Mouse (Mus musculus) heart, postnatal 14 days (tissue): ENCODE data around the gene Orai1. TPM values are rescaled to one million over a fixed set of nuclear protein-coding genes. Genes with fewer than 3 reads are reported as not detected.

ENCODE experiments used
- DNase-seq, 2 experiments: peaks; one replicate each; pipeline ENCODE4 v3.0.0; 2021 to 2022
- intact Hi-C: fragments of 180-260 bp; cut with DNase I; formaldehyde crosslinking; loops from one replicate; pipeline ENCODE4 v1.15.1; 2025
- total RNA-seq, 2 experiments: library from RNA; stranded (reverse); gene quantifications; 2 replicates each; pipeline ENCODE4 v1.2.3; 2021

Orai1 gene
- total RNA-seq, 2 experiments from 2014 or later, result 17.2 to 19.5 TPM

DNA sequence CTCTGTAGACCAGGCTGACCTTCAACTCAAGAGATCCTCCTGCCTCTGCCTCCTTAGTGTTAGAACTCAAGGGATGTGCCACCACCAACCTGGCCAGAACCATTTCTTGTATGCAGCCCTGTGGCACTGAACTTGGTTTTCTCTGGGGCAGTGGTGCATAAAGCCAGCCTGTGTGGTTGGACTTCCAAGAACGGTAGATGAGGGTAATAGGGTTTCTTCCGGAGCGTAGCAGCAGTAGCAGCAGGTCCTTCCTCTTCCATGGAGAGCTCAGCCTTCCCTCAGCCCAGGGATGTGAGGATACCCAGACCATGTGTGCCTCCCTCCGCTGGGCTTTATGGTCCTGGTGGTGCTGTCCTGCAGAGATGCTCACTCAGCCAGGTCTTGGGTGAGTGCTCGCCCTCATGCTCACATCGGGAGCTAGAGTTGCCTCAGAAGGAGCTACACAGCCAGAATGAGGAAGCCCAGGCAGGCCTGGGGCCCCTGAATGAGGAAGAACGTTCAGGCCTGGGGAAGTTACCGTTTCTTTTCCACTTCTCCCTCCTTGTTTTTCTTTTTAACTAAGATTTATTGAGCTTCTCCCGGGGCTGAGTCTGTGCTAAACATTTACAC lies 10.2 kb downstream of the Orai1 start:
- DNase-seq, result no peak

DNA sequence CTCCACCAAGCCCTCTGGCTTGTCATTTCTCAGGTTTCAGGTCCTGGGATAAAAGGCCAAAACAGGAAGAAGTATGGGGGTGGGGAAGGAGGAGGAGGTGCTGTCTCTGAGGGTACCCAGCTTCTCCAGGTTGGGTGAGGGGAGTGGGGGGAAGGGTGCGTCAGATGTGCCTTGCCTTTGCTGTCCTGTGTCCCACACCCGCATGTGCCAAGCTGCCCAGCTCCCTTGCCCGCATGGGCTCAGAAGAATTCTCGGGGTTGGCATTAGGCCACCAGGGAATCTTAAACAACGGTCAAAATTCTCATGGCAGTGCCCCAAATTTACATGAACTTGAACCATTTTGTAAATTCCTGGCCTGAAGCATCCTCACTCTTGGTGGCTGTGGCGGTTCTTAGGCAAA lies 11.5 kb downstream of the Orai1 start:
- intact Hi-C loops, result no loop called here
- DNase-seq, result no peak

More for the DNA sequence above, 10.2 kb downstream of the Orai1 start:
- intact Hi-C loops, result no loop called here

DNA sequence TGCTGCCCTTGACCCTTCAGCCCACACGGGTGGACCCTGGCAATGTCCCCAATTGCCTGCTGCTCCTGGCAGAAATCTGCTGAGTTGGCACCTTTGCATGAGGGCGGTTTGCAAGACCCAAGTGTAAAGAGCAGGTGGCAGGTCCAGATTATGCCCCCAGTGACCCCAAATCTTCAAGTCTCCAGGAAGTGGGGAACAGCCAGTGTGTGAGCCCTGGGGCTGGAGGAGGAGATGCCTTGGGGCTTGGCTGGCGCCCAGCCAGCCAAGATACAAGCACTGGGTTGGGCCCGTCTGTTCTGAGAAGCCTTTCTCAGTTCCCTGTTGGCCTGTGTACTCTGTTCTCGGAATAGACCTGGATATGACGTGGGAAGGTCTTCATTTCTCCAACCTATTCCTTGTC lies 12.6 kb downstream of the Orai1 start:
- peak in 1 of 2 experiments; percentile 30 for DNase-seq
- intact Hi-C loops, result no loop called here

DNA sequence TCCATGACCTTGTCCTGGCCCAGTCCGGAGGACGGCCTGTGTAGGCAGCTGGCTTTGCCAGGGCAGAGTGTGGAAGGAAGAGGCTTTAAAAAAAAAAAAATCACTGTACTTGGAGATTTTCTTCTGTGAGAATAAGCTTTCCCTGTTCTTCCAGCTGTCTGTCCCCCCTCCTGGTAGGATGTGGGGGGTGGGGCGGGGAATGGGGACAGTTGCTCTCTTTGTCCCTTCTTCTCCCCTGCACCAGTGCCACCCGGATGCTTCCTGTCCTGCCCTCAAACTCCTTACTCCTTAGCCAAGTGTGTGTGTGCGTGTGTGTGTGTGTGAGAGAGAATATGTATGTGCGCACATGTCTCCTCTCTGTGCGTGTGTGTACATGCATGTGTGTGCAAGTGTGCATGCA lies 14.9 kb downstream of the Orai1 start:
- no peak for DNase-seq
- intact Hi-C loops, result no loop called here

DNA sequence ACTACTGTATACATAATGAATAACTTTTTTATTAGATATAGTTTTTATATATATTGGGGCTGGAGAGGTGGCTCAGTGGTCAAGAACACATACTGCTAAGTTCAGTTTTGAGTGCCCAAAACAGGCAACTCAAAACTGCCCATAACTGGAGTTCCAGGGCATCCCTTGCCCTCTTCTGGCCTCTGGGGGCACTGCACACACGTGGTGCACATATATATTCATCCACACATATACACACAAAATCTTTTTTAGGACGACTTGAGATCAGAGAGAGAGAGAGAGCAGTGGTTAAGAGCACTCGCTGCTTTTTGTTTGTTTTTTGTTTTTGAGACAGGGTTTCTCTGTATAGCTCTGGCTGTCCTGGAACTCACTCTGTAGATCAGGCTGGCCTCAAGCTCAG lies 16.4 kb downstream of the Orai1 start:
- no peak for DNase-seq
- intact Hi-C loops, result no loop called here

DNA sequence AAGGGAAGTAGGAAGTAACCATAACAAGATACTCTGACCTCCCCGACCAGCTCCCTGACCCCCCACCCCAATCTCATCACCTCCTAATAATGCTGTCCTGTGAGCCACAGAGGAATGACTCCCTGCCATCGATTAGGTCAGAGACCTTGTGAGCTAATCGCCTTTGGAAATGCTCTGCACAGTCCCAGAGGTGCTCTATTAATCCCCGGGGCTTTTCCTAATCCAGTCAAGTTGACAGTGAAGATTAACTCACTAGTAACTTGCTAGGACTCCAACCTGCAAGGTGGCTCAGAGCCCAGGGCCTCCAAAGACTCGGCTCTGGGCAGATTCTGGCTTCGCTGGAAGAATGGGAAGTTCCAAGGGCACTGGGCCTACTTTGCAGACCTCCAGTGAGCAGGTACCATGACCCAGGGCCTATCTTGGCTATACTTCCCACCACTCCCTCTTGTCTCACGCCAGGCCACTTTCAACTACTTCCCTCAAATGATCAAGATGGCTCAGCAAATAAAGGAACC lies 18.8 kb downstream of the Orai1 start:
- DNase-seq, result no peak
- intact Hi-C loops, result no loop called here

DNA sequence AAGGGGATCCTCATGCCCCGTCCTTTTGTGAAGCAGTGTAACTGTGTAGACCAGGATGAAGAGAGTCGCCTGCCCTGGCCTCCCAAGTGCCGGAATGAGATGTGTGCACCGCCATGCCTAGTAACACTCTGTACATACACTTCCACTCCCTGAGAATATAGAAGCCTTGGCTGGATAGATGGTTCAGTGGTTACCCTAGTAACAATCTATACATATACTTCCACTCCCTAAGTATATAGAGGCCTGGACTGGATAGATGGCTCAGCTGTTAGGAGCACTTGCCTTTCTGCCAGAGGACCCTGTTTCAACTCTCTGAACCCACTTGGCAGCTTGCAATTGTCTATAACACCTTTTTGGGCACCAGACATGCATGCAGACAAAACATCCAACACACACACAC lies 20.2 kb downstream of the Orai1 start:
- DNase-seq, result no peak
- intact Hi-C loops, result no loop called here

DNA sequence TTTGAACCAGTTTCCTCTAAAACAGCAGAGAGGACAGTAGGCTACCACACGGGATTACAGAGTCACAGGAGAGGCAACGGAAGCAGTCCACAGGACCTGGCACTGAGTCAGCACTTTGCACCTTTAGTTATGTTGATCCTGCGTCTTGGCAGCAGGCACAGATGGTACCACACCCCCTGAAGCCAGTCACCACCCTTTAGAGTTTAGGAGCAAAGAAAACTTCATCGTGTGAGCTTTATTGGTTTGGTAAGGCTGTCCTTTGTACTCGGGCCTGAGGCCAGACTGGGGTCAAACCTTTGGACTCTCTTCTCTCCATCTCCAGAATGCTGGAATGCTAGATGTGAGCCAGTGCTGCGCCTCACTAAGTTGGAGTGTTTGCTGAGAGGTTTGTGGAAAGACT lies 20.7 kb downstream of the Orai1 start:
- intact Hi-C loops, result no loop called here
- DNase-seq, result no peak

DNA sequence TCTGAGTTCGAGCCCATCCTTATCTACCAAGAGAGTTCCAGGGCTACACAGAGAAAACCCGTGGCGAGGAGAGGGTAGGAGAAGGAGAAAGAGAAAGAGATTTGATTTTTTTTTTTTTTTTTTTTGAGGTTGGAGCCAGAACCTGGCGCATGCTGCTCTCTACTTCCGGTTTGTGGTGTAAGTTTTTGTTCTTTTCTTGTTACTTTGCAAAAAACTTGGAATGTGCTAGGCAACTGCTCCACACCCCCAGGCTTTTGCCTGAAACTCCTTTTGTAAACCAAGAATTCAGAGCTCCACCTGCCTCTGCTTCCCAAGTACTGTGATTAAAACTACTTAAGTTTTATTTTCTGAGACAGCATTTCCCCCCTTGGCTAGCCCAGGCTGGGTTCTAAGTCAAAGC lies 23.2 kb downstream of the Orai1 start:
- no peak for DNase-seq
- intact Hi-C loops, result no loop called here

DNA sequence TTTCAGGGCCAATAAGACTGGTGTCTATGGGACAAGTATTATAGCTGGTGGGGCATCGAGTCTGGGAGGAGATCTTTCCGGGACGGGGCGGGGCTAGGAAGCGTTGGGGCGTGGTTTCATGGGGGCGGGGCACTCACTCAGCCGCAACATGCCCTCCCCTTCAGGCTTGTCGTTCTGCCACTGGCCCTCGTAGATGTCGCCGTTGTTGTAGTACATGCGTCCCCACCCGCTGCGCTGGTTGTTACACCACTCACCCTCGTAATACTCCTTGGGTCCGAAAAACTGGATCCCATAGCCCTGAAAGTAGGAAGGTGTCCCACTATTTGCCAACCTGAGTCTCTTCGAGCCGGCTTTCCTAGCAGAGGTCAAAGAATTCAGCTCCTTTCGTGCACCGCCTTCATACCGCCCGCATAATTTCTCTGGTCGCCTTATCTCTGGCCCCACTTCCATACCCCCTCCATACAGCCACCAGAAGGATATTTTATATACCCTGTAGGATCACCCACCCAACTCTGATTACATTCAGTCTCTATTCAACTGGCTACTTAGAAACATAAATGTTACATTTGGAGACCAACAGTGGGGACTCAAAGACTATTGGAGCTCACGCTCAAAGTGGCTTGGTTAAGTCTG lies 24.4 kb downstream of the Orai1 start:
- DNase-seq, result peak; percentile 77 to 84
- intact Hi-C loops, result no loop called here

DNA sequence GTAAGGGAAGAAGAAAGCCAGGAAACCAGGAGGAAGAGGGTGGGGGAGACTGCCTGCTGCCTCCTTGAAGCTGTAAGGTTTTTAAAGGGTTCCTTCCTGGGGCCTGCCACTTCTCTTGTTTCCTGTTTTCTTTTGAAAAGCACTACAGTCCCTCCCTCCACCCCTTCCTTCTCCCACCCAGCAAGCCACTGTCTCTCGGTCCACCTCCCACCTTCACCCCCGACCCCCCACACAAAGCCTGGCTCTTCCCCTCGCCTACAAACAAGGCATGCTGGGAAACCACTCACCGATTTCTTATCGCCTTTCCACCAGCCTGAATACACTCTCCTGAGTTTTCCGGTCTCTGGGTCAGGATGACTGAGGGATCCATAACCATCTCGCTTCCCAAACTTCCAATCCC lies 25.9 kb downstream of the Orai1 start:
- intact Hi-C loops, result no loop called here
- DNase-seq, result no peak

DNA sequence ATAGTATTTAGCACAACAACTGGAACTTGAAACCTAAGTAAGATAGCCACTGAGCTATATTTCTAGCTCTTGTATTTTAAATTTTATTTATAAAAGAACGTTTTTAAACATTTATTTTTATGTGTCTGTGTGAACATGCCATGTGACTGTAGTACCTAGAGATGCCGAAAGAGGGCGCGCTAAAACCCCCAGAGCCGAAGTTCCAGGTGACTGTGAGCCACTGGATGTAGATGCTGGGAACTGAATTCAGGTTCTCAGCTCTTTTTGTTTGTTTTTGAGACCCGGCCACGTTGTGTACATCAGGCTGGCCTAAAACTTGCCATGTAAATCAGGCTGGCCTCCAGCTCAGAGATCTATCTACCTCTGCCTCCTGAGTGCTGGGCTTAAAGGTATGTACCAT lies 29.0 kb downstream of the Orai1 start:
- intact Hi-C loops, result loop anchor here (2.0 kb wide), 1 partner anchor 27 kb away; no protein-coding TSS in a partner anchor
- peak in 1 of 2 experiments; percentile 36 for DNase-seq

DNA sequence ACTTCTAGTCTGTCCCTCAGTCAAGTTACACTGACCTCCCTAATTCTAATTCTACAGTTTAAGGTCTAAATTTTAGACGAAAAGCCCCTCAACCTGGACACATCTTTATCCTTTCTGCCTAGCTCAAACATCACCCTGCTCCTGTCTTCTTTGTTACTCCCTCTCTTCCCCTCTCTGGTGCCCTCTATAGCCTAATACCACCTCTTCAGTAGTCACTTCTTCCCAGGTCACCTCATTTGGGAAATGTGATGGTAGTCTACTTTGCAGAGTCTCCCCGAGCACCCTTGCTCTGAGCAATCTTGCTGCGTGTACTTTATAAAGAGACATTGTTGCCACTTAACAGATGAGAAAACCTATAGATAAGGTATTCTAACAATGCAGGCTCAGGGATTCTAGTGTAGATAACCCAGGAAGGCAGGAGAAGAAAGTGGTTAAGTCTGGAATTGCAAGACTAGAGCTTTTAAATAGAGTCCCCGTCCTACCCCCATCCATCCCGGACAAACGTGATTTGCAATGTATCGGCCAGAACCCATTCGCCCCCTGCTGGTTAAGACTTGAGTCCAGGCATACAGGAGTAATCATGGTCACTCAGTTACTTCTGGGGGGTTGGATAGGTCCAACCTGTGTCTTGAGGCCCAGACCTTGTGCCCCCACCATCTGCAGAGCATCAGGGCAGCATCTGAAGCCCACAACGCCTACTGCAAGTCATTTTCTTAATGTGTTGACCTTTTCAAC lies 30.9 kb downstream of the Orai1 start:
- peak; percentile 79 to 86 for DNase-seq
- intact Hi-C loops, result loop anchor here (1.0 to 5.0 kb wide), 3 partner anchors 29 to 118 kb away; no protein-coding TSS in a partner anchor

DNA sequence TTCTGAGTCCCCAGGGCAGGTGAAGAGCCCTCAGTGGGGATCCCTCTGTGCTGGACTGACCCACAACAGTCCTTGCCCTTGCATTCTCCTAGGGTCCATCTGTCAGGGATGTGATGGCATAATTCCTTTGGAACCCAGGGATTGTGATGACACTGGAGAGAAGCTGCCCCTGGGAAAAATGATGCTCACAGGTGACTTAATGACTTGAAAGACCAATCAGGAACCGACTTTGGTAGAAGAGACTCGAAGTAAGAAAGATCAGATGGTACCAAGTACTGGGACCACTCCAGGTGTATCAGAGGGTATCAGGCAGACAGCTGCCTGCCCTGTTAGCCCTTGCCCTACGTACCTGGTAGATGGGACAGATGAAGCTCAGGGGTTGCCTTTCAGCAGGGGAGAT lies 32.0 kb downstream of the Orai1 start, which contains the start of gene Morn3:
TSS of gene Morn3 (minus strand) at position 101 of the 400 bp plus-strand sequence.
- intact Hi-C loops, result loop anchor here (1.0 to 5.0 kb wide), 2 partner anchors 79 to 120 kb away; no protein-coding TSS in a partner anchor
- no peak for DNase-seq

DNA sequence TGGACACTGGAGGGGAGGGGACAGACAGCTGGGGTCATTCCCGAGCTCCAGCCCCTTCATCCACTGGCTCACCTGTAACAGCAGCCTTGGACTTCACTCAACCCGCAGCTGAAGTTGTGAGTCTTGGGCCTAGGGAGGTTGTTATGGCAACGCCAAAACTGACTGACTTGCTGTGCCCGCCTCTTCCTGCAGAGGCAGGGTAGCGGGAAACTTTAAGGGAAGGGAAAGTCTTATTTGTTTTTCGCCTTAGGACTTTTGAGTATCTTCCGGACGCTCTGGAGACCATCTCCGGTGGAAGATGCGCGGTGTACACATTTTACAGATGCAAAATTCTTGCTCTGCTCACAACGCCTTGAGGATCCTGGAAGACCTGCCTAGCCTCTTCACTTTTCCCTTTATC lies 34.4 kb downstream of the Orai1 start:
- intact Hi-C loops, result loop anchor here (5.0 kb wide), 1 partner anchor 122 kb away; no protein-coding TSS in a partner anchor
- peak in 1 of 2 experiments; percentile 48 for DNase-seq

DNA sequence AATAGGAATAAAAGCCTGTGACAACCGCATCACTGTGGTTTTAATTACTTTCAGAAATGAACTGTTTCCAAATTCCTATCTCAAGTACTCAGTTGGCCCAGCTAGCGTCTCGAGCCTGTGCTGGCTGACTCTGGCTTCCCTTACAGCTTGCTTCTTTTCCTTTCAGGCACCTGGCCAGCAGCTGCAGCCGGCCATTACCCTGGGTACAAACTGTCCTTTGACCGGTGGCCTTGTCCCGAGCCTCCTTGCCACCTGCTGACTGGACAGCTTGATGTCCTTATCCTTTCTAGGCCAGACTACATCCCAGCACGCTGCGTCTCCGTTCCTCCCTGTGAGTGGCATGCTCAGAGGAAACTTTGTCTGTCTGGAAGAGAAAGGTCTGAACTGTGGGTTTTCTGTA lies 36.0 kb downstream of the Orai1 start:
- intact Hi-C loops, result no loop called here
- peak in 1 of 2 experiments; percentile 31 for DNase-seq

DNA sequence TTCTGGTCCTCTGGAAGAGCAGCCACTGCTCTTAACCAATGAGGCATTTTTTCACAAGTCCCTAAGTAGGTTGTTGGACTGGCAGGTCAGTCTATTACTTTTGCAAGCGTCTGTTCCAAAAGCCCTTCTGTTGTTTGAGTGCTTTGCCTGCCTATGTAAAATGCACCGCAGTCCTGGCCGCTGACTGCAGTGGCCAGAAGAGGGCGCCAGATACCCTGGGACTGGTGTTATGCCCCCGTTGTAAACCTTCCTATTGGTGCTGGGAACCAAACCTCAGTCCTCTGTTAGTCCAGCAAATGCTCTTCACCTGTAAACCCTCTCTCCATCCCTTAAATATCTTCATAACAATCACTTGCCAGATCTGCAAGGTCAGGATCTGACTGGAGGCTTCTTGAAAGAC lies 36.9 kb downstream of the Orai1 start:
- intact Hi-C loops, result no loop called here
- no peak for DNase-seq

DNA sequence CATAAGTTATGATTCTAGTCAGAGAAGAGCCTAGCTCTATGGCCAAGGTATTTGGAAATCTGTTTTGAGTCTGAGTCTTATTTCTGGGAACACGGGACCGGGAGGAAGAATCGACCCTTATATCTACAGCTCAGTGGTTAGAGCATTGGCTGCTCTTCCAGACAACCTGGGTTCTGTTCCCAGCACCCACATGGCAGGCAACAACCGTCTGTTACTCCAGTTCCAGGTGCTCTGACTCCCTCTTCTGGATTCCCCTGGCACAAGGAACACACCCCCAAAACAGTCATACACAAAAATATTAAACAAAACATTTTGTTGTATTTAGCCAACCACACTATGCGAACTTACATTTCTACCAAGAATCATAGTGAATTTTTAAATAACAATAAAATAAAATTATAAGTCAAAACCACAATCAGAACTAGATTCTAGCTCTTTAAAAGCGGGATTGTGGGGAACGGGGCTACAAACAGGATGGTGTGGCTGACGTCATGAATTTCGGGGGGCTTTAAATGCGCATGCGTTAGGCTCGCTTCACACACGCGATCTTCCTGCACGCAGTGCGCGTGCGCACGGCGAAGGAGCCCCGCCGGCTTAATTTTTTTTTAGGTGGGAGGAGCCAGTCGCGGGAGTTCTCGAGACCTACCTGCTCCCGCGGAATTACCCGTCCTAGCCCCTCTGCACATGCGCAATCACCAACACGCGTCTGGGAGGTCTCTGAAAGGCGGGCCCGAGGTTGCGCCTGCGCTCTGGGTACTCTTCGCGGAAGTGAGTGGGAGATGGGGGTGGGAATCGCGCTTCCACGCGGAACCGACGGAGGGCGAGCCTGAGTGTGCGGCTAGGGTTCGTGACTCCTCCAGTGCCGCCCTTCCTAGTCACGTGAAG lies 42.7 kb downstream of the Orai1 start:
- peak; percentile 98 to 99 for DNase-seq
- intact Hi-C loops, result loop anchor here (5.0 kb wide), 1 partner anchor 40 kb away; the partner anchor contains the start of gene Orai1

DNA sequence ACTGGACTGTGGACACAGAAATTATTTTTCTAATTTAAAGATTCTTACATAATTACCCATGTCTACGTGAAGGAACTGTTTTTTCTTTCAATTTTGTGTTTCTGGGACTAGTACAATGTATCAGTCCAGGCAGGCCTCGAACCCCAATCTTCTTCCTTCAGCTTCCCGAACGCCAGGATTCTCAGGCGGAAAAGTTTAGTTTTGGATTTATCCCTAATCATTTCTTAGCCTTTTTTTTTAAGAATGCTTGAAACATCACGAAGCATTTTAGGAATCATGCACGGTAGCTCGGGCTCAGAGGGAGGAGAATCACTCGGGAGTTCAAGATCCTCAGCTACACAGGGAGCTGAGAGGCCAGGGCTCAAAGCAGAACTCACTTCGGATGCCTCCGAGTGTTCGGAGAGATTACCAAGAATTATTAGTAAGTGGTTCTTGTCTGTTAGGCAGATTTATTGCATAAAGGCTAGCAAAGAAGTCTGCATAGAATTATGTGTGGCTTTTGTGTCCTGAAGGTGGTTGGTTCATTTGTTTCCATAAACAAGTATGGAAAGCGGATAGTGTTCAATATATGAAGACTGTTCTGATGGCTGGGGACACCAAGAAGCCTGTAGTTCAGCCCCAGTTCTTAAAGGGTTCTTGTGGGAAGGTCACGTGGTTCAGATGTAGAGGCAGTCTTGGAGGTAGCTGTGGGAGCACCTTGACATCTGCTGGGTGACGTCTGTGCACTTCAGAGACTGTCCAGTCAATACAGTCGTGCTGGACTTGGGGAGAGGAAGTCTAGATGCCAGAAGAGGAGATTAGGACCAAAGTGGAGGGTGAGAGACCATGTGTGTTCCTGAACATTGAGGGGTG lies 43.6 kb downstream of the Orai1 start:
- DNase-seq, result no peak
- intact Hi-C loops, result loop anchor here (5.0 kb wide), 1 partner anchor 41 kb away; the partner anchor contains the start of gene Orai1
